Mouse (Mus musculus): Measurements from ENCODE around the gene Spag16. TPM values are rescaled to one million over a fixed set of nuclear protein-coding genes. Genes with fewer than 3 reads are reported as not detected.

Gene Spag16
- total RNA-seq, 1 experiment from 2014 or later = 0.05 TPM

Other genes with a start within 250 kb of the Spag16 start
- gene Ikzf2, start 139.7 kb upstream of the Spag16 start, total RNA-seq (2017) = 34.4 and 35.4 TPM in 2 replicates